Mouse (Mus musculus) Muller cell, postnatal 12 days (primary cell): ENCODE data around the gene Zfp598.

Experiments
- DNase-seq: peaks from one replicate; pipeline ENCODE4 v3.0.0-alpha.2; 2015; ENCODE audit errors: inconsistent ontology term

Zfp598 gene

DNA sequence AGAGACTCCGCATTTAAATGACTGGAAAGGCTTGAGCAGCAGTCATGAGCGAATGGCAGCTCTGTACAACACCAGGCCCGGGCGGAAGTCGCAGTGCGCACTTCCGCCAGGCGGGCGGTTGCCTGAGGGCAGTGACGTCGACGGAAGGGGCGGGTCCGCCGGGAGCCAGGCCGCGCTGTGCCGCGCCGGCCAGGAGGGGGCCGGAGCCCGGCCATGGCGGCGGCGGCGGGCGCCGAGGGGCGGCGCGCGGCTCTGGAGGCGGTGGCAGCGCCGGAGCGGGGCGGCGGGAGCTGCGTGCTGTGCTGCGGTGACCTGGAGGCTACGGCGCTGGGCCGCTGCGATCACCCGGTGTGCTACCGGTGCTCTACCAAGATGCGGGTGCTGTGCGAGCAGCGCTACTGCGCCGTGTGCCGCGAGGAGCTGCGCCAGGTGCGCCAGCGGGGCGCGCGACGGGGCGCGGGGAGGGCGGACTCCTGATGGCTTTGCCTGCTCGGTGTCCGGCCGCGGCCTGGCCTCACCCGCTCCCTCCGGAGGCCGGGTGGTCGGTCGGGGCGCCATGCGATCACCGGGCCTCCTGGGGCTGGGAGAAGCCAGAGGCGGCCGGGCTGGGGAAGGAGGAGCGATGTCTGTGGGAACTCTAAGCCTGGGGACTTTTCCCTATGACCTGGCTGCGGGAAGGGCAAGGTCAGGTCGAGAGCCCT is at the start of gene Zfp598:
TSS of gene Zfp598 (plus strand) at position 143 of the 701 bp plus-strand sequence.
- DNase-seq = peak; percentile 94

DNA sequence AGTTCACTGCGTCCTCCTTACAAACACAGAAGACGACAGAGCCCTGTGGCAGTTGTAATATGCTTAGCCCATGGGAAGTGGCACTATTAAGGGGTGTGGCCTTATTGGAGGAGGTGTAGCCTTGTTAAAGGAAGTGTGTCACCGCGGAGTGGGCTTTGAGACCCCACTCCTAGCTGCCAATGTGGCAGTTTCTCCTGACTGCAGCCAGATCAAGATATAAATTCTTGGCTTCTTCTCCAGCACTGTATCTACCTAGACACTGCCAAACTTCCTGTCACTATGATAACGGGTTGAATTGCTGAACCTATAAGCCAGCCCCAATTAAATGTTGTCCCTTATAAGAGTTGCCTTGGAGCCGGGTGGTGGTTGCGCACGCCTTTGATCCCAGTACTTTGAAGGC is 44.0 kb upstream of the Zfp598 start:
- DNase-seq = no peak

DNA sequence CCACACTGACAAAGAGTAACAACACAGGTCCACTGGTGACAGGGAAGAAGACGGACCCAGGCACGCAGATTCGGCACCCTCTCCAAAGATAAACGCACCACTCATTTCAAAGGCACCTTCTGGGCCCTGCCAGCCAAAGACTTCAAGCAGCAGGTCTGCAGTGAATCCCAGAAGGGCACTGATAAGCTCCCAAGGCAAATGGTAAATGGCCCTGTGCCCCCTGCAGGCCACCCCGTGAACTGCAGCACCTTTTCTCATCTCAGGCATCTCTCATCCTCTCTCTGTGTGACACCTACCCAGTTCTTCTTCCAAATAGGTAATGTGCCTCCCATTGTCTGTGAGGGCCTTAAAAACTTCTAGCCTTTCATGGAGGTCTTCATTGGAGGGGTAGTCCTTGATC is 40.8 kb upstream of the Zfp598 start:
- DNase-seq = peak; percentile 68

DNA sequence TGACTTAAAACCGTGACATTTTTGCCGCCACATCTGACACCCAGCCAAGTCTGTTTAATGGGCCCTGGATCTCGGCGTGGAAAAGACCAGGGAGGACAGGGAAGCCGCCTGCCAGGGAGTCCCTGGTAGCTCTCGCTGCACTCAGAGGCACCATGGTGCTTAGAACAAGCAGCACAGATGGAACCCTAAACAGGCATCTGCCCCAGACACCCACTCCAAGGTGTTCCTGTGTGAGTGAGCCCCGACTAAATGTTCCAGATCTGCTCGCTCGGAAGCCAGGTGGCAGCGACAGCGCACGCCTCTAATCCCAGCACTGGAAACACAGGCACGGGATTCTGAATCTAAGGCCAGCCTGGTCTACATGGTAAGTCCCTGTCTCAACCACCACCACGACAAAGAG is 39.4 kb upstream of the Zfp598 start:
- DNase-seq = no peak

DNA sequence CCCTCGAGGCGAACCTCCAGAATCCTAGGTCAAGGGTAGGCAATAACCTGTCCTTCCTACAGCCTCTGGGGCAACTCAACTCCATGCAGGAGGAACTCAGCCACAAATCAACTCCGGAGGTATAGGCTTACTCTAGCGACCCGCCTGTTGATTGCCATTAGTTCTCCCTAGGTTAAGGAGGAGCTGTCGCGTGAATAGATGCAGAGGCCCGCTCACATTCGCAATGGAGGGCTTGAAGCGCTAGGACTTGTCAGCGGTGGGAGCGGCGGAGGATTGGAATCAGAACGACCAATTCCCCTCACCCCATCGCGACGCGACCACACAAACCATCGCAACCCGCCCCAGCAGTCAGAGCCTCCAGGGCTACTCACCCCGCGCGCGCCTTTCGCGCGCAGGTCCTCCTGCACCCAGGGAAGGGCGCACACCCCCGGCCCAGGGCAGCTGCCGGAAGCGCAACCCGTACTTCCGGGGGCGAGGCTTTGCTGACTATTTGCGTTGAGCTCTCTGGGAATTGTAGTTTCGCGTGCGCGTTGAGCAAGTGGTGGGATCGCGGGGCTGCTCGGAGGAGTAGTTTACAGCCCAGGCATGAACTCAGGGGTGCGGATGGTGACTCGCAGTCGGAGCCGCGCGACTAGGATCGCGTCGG is 37.2 kb upstream of the Zfp598 start, which contains the start of the genes Tsc2 and Nthl1:
TSS of gene Tsc2 (minus strand) at position 464 of the 646 bp plus-strand sequence.
TSS of gene Nthl1 (plus strand) at position 514 of the 646 bp plus-strand sequence.
- peak; percentile 88 for DNase-seq

DNA sequence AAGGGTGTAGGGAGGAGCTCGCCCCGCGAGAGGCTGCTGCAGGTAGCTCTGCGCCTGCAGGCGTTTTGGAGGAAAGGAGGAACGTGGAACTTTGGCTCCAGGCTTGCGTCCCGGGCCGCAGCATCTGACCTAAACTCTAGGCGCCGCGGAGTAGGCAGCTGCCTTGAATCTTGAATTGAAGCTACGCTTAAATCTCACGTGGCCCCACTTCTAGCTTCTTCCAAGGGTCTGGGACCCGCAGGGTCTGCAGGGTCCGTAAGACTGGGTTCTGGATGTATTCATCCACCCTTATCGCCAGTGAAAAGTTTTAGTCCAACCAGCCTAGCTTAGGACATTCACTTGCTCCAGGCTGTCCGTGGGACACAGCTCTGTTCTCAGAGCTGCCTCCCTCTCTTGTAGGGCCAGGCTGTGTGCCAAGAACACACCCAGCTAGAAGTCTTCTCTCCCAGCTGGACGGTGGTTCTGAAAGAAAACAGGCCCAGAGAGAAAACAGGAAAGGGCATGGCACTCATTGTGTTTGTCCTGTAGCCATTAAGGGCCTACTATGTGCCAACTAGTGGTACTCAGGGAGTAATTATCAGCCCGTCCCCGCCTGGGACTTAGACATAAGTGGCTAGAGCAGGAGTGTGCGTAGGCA is 36.6 kb upstream of the Zfp598 start:
- peak; percentile 55 for DNase-seq

DNA sequence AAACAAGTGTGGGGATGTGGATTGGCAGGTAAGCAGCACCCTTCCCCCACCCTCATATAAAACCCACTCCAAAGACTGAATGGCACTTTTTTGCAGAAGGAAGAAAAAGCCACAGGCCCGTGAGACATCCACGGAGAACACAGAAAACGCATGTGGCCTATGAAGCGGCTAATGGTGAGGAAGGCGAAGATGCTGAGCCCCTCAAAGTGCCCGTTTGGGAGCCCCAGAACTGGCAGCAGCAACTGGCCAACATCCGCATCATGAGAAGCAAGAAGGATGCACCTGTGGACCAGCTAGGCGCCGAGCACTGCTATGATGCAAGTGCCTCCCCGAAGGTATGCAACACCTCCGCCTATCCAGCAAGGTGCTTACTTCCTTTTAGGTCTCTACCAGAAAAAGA is 35.7 kb upstream of the Zfp598 start:
- no peak for DNase-seq

DNA sequence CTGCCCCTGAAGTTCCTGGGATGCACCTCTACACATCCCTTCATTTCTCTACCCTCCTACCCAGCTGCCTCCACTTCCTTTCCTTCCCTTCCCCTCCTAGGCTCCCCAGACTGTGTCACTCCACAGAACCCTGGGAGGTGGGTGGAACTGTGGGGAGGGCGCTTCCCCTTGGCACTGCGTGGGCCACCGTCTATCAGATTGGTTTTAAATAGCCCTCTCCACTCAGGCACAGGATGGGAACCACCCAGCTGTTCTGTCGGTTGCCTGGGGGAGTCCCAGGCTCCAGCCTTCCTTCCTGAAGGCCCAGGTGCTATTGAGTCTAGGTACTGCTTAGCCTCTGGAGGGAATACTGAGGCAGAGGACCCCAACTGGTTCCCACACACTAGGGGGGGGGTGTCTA is 34.5 kb upstream of the Zfp598 start:
- DNase-seq = no peak

DNA sequence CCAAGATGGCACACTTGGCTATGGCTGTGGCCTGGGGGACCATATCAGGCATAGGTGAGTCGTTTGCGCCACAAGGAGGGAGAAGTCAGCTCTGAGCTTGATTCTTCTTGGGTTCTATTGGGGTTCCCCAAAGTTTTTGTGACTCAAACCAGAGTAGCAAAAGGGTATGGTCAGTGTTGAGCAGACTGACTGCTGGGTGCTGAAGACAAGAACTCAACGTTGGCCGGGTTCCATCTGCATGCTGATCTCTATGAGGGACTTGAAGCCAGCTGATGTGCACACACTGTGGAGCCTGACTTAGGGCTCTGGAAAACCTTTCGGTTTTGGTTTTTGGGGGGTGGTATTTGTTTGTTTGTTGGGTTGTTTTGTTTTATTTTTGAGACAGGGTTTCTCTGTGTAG is 33.8 kb upstream of the Zfp598 start:
- DNase-seq = no peak

DNA sequence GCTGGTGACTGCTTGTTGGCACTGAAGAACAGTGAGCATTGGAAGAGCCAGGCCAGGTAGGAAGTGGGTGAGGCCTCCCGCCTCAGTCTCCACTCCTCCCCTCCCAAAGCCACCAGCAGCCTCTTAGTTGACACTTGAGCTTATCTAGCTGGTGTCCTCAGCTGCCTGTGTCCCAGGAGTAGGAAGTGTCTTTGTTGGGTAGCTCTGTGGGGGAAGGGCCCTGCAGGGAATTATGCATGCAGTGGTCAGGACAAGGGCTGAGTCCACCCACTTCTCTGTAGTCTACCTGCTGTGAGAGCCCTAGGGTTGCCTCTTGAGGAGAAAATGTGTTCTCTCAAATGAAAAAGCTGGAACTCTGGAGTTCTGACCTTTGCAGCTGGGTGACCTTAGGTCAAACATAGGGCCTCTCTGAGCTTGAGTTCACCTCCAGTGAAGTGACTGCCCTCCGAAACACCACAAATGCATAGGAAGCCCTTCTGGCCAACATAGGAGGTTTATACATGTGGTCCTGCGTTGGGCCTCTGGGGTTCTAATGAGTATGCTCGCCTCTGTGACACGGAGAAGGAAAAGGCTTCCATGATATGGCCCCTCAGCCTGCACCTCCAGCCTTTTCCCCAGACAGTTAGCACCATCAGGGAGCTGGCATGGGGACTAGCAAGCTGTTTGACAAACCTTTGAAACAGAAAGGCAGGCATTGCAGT is 32.6 kb upstream of the Zfp598 start:
- no peak for DNase-seq

DNA sequence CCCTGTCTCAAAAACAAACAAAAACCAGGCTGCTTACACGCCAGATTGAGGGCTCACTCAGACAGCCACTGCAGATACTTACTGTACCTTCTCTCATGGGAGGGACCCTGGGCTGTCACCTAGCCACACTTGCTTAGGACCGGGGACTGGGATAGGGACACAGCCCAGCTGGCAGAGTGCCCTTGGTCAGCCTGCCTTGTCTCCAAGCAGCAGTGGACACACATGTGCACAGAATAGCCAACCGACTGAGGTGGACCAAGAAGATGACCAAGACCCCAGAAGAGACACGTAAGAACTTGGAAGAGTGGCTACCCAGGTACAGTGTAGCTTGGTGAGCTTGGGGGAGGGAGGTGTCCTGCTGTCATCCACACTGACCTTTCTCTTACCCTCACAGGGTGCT is 31.3 kb upstream of the Zfp598 start:
- DNase-seq = no peak

DNA sequence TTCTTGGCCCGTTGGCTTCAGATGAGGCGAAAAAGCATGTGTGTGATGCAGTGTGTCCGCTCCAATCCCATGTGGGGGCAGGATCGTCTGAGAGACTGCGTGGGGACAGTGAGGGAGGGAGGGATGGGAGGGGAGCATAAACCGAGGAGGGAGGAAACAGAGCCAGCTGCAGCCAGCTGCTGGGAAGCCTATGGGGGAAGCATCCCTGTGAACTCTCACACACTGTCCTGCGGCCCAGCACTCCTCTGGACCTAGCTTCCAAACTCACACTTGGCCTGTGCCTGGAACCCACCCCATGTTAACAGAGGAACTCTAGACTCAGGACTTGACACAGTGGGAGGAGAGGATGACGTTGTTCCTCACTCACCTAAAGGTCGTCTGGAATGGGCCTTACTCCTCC is 30.6 kb upstream of the Zfp598 start:
- no peak for DNase-seq

DNA sequence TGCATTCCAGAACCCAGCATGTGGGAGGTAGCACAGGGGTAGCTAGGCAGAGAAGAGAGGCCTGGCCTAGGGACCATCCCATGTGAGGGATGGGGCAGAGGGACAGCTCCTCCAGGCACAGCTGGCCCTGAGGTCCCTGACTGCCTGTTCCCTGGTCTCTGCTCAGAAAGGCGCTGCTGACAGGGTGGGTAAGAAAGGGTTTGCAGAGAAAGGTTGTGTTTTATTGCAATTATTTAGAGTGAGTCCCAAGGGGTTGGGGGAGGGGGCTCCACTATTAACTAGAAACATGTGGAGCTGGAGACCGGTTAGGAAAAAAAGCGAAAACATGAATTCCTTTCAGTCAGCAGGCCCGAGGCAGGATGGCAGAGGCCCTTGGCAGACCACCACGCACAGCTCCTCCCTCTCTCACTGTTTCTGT is 29.9 kb upstream of the Zfp598 start:
- DNase-seq = no peak

DNA sequence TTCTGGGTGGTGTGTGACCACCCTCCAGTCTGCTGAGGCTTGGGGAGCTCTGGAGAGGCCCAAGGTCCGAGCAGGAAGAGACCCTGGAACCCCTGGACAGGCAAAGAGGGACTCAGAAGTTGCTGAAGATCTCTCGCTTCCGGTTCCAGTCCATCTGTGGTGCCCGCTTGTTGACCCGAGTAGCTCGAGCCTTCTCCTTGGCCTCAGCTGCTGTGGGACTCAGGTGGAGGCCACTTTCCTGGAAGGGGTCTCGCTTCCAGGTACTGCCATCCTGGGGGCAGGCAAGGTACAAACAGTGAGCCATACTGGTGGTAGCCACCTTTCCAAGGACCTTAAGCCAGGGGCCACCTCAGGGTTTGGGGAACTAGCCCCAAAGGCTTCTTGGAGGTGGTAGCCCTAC is 29.4 kb upstream of the Zfp598 start:
- DNase-seq = no peak

DNA sequence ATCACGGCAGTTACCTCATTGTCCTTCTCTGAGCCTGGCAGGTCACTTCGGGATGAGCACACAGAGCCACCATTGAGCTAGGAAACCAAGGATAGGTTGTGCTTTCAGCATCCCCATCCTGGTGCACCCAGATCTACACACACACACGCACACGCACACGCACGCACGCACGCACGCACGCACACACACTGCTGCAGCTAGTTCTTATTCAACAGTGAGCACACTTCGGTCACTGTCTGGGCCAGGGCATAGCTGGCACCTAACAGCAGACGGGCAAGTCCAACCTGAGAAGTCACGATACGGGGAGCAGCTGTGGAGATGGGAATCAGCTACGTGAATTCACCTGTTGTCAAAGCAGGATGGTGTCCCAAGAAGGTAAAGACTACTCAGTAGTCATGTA is 28.9 kb upstream of the Zfp598 start:
- no peak for DNase-seq

DNA sequence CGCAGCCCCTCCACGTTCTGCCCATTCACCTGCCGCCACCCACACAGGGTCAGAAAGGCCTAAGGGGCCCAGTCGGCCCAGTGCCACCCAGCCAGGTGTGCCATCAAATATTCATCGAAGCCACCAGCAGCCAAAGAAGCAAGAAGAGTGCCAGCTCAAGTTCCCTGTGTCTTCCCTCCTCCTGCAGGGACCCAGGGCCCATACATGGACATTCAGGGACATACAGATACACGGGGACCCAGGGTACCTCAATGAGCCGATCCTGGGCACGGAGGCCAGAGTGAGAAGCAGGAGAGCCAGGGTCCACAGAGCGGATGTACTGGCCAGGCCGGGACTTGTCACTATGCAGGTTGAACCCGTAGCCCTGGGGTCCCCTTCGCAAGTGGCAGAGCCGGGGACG is 27.5 kb upstream of the Zfp598 start:
- no peak for DNase-seq

DNA sequence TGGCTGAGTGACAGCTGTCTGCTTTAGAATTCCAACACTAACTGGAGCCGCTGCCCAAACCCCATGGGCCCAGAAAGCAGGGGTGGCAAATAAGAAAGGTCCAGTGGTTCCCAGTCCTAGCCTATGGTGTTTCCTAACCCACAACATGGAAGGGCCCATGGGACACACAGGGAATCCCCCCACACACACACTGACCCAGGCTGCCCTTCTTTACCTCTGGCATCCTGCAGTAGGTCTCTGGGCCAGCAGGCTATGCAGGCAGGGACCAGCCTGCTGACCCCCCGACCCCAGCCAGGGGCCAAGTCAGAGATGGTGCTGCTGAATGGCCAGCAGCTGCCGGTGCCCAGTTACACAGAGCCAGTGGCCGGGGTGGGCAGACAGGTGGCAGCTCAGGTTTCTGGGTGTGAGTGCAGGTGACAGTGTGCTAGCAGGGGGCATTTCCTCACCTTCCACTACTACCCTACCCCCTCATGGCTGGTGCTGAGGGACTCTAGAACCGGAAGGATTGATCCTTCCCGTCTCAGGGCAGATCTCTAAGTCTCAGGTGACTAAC is 26.6 kb upstream of the Zfp598 start:
- DNase-seq = no peak

DNA sequence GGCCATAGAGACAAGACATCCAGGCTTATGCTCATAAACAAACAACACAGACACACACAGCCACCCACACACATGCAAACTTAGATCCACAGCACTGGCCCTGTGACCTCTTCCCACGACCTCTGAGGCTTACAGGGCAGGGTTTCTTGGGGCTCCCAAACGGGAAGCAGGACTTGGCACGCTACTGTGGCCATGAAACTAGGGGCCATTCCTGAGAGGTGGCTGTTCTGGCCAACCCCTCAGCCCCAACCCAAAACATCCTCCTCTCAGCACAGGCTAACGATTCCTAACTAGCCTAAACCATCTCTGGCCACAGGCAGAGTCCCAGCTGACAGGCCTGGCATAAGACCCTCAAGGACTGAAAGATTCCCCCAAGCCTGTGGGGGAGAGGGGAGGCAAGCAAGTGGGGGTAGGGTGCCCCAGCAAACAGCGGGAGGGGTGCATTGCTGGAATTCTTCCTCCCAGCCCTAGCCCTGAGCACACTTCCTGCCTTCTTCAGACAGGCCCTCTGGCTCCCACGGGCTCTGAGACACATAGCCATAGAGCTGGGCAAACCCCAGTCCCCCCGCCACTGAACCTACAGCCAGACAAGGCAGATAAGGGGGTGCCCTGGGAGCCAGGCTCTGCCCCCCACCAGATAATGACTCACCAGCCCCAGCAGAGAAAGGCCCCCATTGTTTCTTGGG is 25.3 kb upstream of the Zfp598 start:
- DNase-seq = peak; percentile 76

DNA sequence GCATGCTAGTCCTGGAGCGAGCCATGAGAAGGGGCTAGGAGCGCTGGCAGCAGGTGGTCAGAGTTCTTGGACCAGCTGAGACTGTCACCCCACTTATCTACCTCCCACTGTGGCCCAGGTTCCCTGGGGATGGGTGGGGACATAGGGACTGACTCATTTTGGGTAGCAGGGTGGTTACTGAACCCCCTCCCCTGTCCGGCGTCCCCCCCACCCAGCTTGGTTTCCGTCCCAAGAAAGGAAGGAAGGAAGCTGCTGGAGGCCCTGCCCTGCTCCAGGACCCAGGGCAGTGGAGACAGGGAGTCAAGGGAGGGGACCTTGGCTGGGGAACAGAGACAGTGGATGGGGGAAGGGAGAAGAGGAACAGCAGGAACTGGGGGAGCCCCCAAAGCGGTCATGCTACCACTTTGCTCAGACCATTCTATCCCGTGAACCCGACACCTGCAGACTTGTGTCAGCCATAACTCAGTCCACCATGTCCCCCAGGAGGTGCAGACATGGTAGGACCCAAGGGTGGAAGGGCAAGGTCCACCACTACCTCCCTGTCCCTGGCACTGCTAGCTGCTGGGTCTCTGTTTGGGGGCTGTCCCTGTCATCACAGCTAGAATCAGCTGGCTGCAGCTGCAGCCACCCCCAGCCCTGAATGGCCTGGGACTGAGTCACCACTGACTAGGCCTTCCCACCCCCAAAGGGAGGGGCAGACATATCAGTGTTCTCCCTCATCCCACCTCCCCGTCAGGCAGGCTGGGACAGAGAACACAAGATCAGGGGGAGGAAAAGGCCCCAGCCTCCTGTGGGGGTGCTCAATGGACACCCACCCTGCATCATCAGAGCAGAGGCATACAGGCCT is 24.4 kb upstream of the Zfp598 start:
- DNase-seq = peak; percentile 65

DNA sequence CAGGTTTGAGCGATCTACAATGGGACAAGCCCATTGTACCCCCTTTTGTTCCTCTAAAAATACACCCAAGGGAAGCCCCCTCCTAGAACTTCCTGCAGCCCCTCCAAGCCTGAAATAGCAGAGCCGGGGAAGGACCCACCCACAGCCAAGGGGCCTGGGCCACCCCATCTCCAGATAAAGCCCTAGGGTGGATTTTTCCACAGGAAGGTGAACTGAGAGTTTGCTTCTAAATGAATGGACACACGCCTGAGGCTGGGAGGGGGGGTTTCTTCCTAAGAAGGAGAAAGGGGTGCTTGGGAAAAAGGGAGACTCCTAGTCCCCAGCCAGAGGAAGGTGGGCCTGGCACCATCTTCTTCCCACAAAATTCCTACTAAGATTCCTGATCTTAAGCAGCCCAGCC is 23.6 kb upstream of the Zfp598 start:
- no peak for DNase-seq

DNA sequence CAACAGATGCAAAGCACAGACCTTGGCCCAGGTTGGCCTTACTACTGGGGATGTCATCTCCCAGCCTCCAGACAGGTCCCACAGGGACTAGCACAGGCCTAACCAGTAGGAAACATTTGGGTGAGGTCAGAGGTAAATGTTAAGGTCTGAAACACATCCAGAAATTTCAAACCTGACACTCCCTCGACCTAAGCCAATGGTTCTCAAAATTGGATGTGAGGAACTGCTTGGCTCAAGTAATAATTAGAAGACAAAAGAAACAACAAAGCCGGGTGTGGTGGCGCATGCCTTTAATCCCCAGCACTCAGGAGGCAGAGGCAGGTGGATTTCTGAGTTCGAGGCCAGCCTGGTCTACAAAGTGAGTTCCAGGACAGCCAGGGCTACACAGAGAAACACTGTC is 23.1 kb upstream of the Zfp598 start:
- no peak for DNase-seq
